Mouse (Mus musculus) heart, adult 10 weeks (tissue): ENCODE data around the gene Proser1. TPM values are rescaled to one million over a fixed set of nuclear protein-coding genes. Genes with fewer than 3 reads are reported as not detected.

Experiments used
- polyA plus RNA-seq: library from polyadenylated mRNA; stranded (reverse); fragments of 350-450 nt; fragmentation: Illumina TruSeq; extraction: RNeasy Lipid Tissue Mini Kit (QIAGEN cat#74804); gene quantifications from one replicate; pipeline ENCODE4 v1.2.3, GENCODE M21; 2014; ENCODE audit warnings: low read depth, low replicate concordance

Gene Proser1
- 8.6 TPM for polyA plus RNA-seq

GRCm38 (mm10) chr3:53463046-53463764 lies at the start of gene Proser1, which contains the start of gene Nhlrc3:
Gene Proser1, plus strand, starts transcription at chr3:53463666.
Gene Nhlrc3, minus strand, starts transcription at chr3:53463332.

GRCm38 (mm10) chr3:53488353-53488752 lies 24.9 kb downstream of the Proser1 start, which contains the start of gene Stoml3:
Gene Stoml3, plus strand, starts transcription at chr3:53488653.

Other genes with a start within 250 kb of the Proser1 start
- 5.8 TPM for gene Nhlrc3, start 334 bp upstream of the Proser1 start, polyA plus RNA-seq
- gene Stoml3, start 25.0 kb downstream of the Proser1 start, polyA plus RNA-seq = not detected
- gene Frem2, start 193.7 kb downstream of the Proser1 start, polyA plus RNA-seq = 3.6 TPM